Mouse (Mus musculus) myocyte (in vitro differentiated cells): ENCODE results near the gene Prkg2.

Source experiments
- E2F4 ChIP-seq: IDR thresholded peaks from one replicate; pipeline ENCODE4 v1.6.1; 2011; ENCODE audit warnings: mild to moderate bottlenecking, control low read depth, moderate library complexity; ENCODE audit not compliant: insufficient read depth
- MYOG ChIP-seq, 3 experiments: IDR thresholded peaks; one replicate each; pipeline ENCODE4 v1.6.1; 2011; ENCODE audit warnings: control low read depth in 2 of 3, low read depth in 2 of 3, mild to moderate bottlenecking in 2 of 3; ENCODE audit not compliant: insufficient read length in 2 of 3, control insufficient read depth in 1 of 3, insufficient read depth in 1 of 3
- POLR2A ChIP-seq: IDR thresholded peaks from one replicate; pipeline ENCODE4 v1.6.1; 2011; ENCODE audit warnings: low read depth, mild to moderate bottlenecking, control low read depth, moderate library complexity; ENCODE audit not compliant: insufficient read length
- POLR2AphosphoS2 ChIP-seq: IDR thresholded peaks from one replicate; pipeline ENCODE4 v1.6.1; 2011; ENCODE audit warnings: low read depth, control low read depth; ENCODE audit not compliant: insufficient read length
- REST ChIP-seq: IDR thresholded peaks from one replicate; pipeline ENCODE4 v1.6.1; 2011; ENCODE audit warnings: mild to moderate bottlenecking, control low read depth, moderate library complexity; ENCODE audit not compliant: insufficient read depth, insufficient read length
- SRF ChIP-seq: IDR thresholded peaks from one replicate; pipeline ENCODE4 v1.6.1; 2011; ENCODE audit warnings: low read depth; ENCODE audit not compliant: control insufficient read depth, insufficient read length
- TCF12 ChIP-seq: IDR thresholded peaks from one replicate; pipeline ENCODE4 v1.6.1; 2011; ENCODE audit warnings: mild to moderate bottlenecking, control low read depth; ENCODE audit not compliant: poor library complexity, insufficient read depth, severe bottlenecking
- USF1 ChIP-seq: IDR thresholded peaks from one replicate; pipeline ENCODE4 v1.6.1; 2011; ENCODE audit warnings: low read depth, mild to moderate bottlenecking, control low read depth, moderate library complexity

DNA sequence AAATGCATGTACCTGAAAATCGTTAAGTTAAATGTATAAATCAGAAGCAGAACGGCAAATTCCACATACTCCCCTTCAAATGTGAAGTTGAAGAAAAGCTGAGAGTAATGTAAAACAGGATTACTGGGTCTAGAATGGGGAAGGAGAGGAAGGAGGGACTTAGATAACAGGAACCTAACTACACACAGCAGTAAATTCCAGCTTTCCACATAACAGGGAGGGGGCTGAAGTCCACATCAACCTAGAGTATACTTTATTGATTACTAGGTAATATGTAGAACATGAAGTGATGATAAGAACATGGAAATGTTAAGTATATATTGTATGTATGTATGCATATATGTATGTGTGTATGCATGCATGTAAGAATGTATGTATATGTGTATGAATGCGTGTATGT is 114.2 kb downstream of the Prkg2 start:
- TF ChIP-seq POLR2AphosphoS2, result no peak
- TF ChIP-seq E2F4, result no peak
- no peak for TF ChIP-seq TCF12
- no peak for TF ChIP-seq SRF
- TF ChIP-seq POLR2A, result no peak
- TF ChIP-seq USF1, result no peak
- no peak for TF ChIP-seq REST
- no peak for TF ChIP-seq MYOG (IDR thresholded peaks at IDR 0.05; ENCODE audit: control insufficient read depth in 1 of 3, insufficient read depth in 1 of 3, insufficient read length in 2 of 3, low read depth in 2 of 3)
